Mouse (Mus musculus) cerebellum, adult 2 months (tissue): ENCODE results near the gene Rras. TPM values are rescaled to one million over a fixed set of nuclear protein-coding genes. Genes with fewer than 3 reads are reported as not detected.

ENCODE experiments used
- DNase-seq, 2 experiments: peaks; one replicate each; pipeline ENCODE4 v3.0.0; 2021
- H3K27ac ChIP-seq: fragments of 200-500 bp; 2 replicates; pipeline ENCODE4 v1.5.1; 2012; ENCODE audit warnings: low read length, control low read depth, inconsistent platforms; ENCODE audit not compliant: insufficient read depth
- H3K27me3 ChIP-seq: fragments of 200-500 bp; 2 replicates; pipeline ENCODE4 v1.6.1; 2012; ENCODE audit warnings: inconsistent platforms, mild to moderate bottlenecking, low read length, moderate library complexity; ENCODE audit not compliant: control insufficient read depth, insufficient read depth
- H3K4me1 ChIP-seq: fragments of 200-500 bp; 2 replicates; pipeline ENCODE4 v1.6.1; 2011; ENCODE audit warnings: low read length; ENCODE audit not compliant: control insufficient read depth, insufficient read depth
- H3K4me3 ChIP-seq: fragments of 200-500 bp; replicated peaks from 2 replicates; pipeline ENCODE3; 2011; ENCODE audit warnings: mild to moderate bottlenecking, low read depth, low read length, control low read depth; ENCODE audit not compliant: insufficient read depth
- CTCF ChIP-seq: fragments of 200-500 bp; IDR thresholded peaks from 2 replicates; pipeline ENCODE4 v1.5.1; 2011; ENCODE audit warnings: low read depth, mild to moderate bottlenecking, control low read depth, low read length, moderate library complexity, borderline replicate concordance; ENCODE audit not compliant: insufficient read depth
- POLR2A ChIP-seq: fragments of 200-500 bp; IDR thresholded peaks from 2 replicates; pipeline ENCODE4 v1.6.1; 2011; ENCODE audit warnings: low read length, control low read depth, borderline replicate concordance; ENCODE audit not compliant: insufficient read depth
- WGBS: fragments of 180-500 bp; shearing (Covaris S2); methylation state at CpG from one replicate; pipeline ENCODE4 v1.1.7; 2018; 5-methylcytosine and 5-hydroxymethylcytosine counted together
- polyA plus RNA-seq: library from polyadenylated mRNA; depleted of rRNA; stranded (reverse); fragments of >200 nt; gene quantifications from 2 replicates; pipeline ENCODE4 v1.2.3, GENCODE M21; 2012

Gene Rras
- polyA plus RNA-seq, 1 experiment: 29.7 TPM

GRCm38 (mm10) chr7:45005321-45005992 lies 12.3 kb upstream of the Rras start:
- no peak for TF ChIP-seq CTCF
- no peak for TF ChIP-seq POLR2A
- DNase-seq: no peak
- no peak overlapping the region for H3K4me3 ChIP-seq
- WGBS: 80% methylated on average over 6 of the region's 6 CpGs
- no peaks in the 10 kb centered on the region for H3K27me3 ChIP-seq
- H3K27ac ChIP-seq: no peak overlapping the region
- peaks cover 5% of the 10 kb centered on the region for H3K4me1 ChIP-seq

GRCm38 (mm10) chr7:45006503-45006902 lies 11.3 kb upstream of the Rras start:
- TF ChIP-seq CTCF (no peak), POLR2A (no peak)
- H3K27ac ChIP-seq: no peak overlapping the region
- no peak overlapping the region for H3K4me3 ChIP-seq
- DNase-seq: no peak
- H3K27me3 ChIP-seq: no peaks in the 10 kb centered on the region
- H3K4me1 ChIP-seq: peaks cover 5% of the 10 kb centered on the region
- 84% methylated on average over 12 of the region's 12 CpGs for WGBS

GRCm38 (mm10) chr7:45007141-45007540 lies 10.6 kb upstream of the Rras start:
- 91% methylated on average over 29 of the region's 29 CpGs for WGBS
- no peak for DNase-seq
- H3K27ac ChIP-seq: no peak overlapping the region
- H3K4me3 ChIP-seq: no peak overlapping the region
- TF ChIP-seq POLR2A: no peak
- TF ChIP-seq CTCF: no peak
- H3K4me1 ChIP-seq: peaks cover 5% of the 10 kb centered on the region
- no peaks in the 10 kb centered on the region for H3K27me3 ChIP-seq

DNA sequence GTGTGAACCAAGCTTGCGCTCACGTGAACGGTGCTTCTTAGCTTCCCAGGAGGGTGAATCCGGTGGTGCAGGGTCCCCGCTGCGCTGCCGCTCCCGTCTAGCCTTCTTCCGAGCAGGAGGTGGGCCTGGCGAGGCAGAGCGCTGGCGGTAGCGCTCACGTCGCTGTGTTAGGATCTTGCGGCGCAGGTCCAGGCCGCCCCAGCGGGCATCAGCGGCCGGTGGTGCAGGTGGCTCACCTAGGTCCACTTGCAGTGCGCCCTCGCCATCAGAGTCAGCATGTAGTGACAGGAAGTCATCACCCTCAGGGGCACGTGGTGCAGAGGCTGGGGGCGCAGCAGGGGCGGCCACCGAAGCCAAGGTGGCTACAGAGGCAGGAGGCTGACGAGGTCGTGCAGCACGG lies 9.9 kb upstream of the Rras start:
- TF ChIP-seq CTCF (no peak), POLR2A (no peak)
- H3K4me1 ChIP-seq: no peaks in the 10 kb centered on the region; the same call in 1 of the 2 replicates
- no peak for DNase-seq
- no peaks in the 10 kb centered on the region for H3K27me3 ChIP-seq
- no peak overlapping the region for H3K4me3 ChIP-seq
- WGBS: 94% methylated on average over 30 of the region's 30 CpGs
- H3K27ac ChIP-seq: no peak overlapping the region

DNA sequence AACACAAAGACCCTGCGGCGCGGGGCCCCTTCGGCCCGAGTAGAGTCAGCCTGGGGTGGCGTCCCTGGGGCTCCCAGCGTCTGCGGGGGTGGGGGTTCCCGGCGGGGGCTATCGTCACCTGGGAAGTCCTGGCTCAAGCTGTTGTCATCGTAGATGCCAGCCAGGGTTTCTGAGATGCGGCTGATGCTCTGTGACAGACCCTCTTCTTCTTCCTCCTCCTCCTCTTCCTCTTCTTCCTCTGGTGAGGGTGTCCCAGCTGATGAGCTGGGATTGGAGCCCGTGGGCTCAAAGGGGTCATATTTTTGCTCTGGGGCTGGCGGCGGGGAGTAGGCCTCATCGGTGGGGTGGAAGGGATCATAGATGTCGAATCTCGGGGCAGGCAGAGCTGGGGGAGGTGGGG lies 9.3 kb upstream of the Rras start:
- no peak for TF ChIP-seq POLR2A
- no peak for TF ChIP-seq CTCF
- WGBS: 89% methylated on average over 19 of the region's 19 CpGs
- H3K4me1 ChIP-seq: no peaks in the 10 kb centered on the region; the same call in 1 of the 2 replicates
- no peak overlapping the region for H3K4me3 ChIP-seq
- no peaks in the 10 kb centered on the region for H3K27me3 ChIP-seq
- DNase-seq: no peak
- H3K27ac ChIP-seq: no peak overlapping the region

- DNase-seq: no peak
- H3K4me1 ChIP-seq: peaks cover 7% of the 10 kb centered on the region; the same call in 1 of the 2 replicates
- no peak overlapping the region for H3K4me3 ChIP-seq
- H3K27ac ChIP-seq: no peak overlapping the region
- 94% methylated on average over 6 of the region's 6 CpGs for WGBS
- no peaks in the 10 kb centered on the region for H3K27me3 ChIP-seq
- no peak for TF ChIP-seq CTCF
- no peak for TF ChIP-seq POLR2A
Observed at GRCm38 (mm10) chr7:45012011-45012410, 5.8 kb upstream of the Rras start.

DNA sequence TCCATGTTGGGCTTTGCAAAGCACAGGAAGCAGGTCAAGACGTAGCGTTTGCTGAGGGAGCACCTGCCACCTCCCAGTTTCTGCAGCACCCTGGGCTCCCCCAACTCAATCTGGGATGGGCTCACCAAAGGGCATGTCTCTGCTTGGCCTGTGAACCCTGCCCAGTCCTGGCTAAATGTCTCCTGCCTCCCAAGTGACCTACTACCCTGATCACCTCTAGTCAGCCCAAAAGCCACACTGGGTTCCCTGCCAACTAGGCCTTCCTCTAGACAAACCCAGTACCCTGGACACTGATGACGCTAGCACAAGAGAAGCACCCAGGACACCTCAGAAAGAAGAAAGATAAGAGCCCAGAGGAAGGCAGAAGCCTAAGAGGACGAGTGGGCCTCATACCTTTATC lies 4.9 kb upstream of the Rras start:
- no peak for DNase-seq
- no peak for TF ChIP-seq POLR2A
- no peak for TF ChIP-seq CTCF
- WGBS: 78% methylated on average over 4 of the region's 4 CpGs
- Histone ChIP-seq H3K27me3 (no peaks in the 10 kb centered on the region), H3K4me3 (no peak overlapping the region), H3K4me1 (peaks cover 7% of the 10 kb centered on the region; the same call in 1 of the 2 replicates), H3K27ac (no peak overlapping the region)

- H3K27me3 ChIP-seq: no peaks in the 10 kb centered on the region
- H3K4me3 ChIP-seq: no peak overlapping the region
- no peak overlapping the region for H3K27ac ChIP-seq
- DNase-seq: no peak
- H3K4me1 ChIP-seq: peaks cover 7% of the 10 kb centered on the region; the same call in 1 of the 2 replicates
- 90% methylated on average over 16 of the region's 16 CpGs for WGBS
- no peak for TF ChIP-seq POLR2A
- no peak for TF ChIP-seq CTCF
Observed at GRCm38 (mm10) chr7:45013366-45014095, 4.2 kb upstream of the Rras start.
